Mouse (Mus musculus) T-helper 1 cell (primary cell): ENCODE results near the gene Ccdc107.
"Not testable (repeated sequence)": the region's sequence is repeated elsewhere in the genome, so short reads cannot be mapped to it uniquely, and the experiment has no call there.

Source experiments
- in situ Hi-C: fragments of 300-600 bp; cut with MboI, MseI; formaldehyde crosslinking; loops from one replicate; pipeline ENCODE4 v1.15.1; 2025; ENCODE audit warnings: high pct_unique_total_duplicates

Ccdc107 gene

GRCm38 (mm10) chr4:43483535-43484091 is 9.1 kb upstream of the Ccdc107 start, which contains the start of gene Sit1:
TSS of gene Sit1 (minus strand) at chr4:43483734.
- in situ Hi-C loops, result loop anchor here (5.0 kb wide), 1 partner anchor 41 kb away; the partner anchor contains the start of gene Tesk1

DNA sequence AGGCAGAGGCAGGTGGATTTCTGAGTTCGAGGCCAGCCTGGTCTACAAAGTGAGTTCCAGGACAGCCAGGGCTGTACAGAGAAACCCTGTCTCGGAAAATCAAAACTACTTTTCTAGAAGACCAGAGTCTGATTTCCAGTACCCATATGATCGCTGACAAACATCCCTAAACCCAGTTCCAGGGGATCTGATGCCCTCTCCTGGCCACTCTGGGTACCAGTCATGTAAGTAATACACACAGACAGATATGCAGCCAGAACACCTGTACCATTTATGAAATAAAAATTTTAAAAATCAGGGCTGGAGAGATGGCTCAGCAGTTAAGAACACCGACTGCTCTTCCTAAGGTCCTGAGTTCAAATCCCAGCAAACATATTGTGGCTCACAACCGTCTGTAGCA is 7.0 kb upstream of the Ccdc107 start:
- in situ Hi-C loops, result not testable (repeated sequence)

DNA sequence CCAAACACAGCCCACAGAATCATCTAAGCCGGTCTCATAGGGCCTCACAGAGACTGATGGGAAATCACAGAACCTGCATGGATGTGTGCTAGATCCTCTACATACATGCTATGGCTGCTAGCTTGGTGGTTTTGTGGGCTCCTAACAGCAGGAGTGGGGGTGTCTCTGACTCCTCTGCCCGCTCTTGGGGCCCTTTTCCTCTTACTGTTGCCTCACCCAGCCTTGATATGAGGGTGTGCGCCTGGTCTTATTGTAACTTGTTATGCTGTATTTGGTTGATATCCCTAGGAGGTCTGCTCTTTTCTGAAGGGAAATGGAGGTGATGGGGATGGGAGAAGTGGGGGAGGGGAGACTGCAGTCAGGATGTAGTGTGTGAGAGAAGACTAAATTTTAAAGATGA is 3.1 kb upstream of the Ccdc107 start:
- in situ Hi-C loops, result loop anchor here (10.0 kb wide), 1 partner anchor 445 kb away; the partner anchor contains the start of gene Fam214b

- in situ Hi-C loops, result loop anchor here (10.0 kb wide), 1 partner anchor 446 kb away; the partner anchor contains the start of gene Fam214b
Observed at GRCm38 (mm10) chr4:43490801-43491200, 1.9 kb upstream of the Ccdc107 start.

GRCm38 (mm10) chr4:43492101-43492820 is 439 bp upstream of the Ccdc107 start:
- in situ Hi-C loops, result loop anchor here (10.0 kb wide), 1 partner anchor 447 kb away; the partner anchor contains the start of gene Fam214b

- in situ Hi-C loops, result loop anchor here (10.0 kb wide), 1 partner anchor 449 kb away; the partner anchor contains the start of gene Fam214b
Observed at GRCm38 (mm10) chr4:43493186-43493845, 616 bp downstream of the Ccdc107 start.

DNA sequence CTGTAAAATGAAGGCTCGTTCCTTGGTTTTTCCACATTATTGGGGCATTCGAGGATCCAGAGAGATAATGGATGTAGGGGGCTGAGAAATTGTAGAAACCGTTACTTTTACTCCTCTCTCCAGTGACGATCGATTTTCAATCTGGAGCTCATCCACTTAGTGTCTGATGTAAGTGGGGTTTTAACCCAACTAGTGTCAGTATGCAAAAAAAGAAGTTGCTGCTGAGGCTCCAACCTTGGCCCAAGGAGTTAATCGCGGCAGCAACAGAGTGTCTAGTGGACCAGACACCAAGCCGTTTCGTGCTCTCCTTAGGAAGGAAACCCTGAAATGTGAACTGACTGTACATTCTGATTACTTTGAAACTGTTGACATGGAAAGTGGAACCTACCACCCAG is 1.1 kb downstream of the Ccdc107 start:
- in situ Hi-C loops, result loop anchor here (10.0 kb wide), 1 partner anchor 449 kb away; the partner anchor contains the start of gene Fam214b

GRCm38 (mm10) chr4:43496587-43496986 is 3.9 kb downstream of the Ccdc107 start:
- in situ Hi-C loops, result loop anchor here (10.0 kb wide), 1 partner anchor 452 kb away; the partner anchor contains the start of gene Fam214b

GRCm38 (mm10) chr4:43497405-43497804 is 4.7 kb downstream of the Ccdc107 start:
- in situ Hi-C loops, result loop anchor here (10.0 kb wide), 1 partner anchor 453 kb away; the partner anchor contains the start of gene Fam214b

- in situ Hi-C loops, result loop anchor here (10.0 kb wide), 1 partner anchor 453 kb away; the partner anchor contains the start of gene Fam214b
Observed at GRCm38 (mm10) chr4:43497946-43498345, 5.2 kb downstream of the Ccdc107 start.

DNA sequence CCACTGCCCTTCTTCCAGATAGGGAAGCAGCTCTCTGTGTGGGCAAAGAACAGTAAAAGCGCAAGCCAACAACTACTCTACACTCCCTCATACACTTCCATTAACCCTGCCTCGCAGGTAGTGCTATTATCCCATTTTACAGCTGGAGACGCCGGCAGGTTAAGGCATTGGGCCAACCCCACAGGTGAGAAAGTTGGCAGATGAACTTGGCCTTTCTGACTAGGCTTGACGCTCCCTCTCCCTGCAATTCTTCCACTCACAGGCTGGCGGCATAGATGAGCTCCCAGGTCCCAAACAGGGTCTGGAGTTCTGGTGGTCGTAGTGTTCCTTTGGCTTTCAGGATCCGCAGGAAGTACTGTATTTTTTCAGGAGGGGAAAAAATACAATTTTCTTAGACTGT is 6.3 kb downstream of the Ccdc107 start:
- in situ Hi-C loops, result loop anchor here (10.0 kb wide), 1 partner anchor 454 kb away; the partner anchor contains the start of gene Fam214b

DNA sequence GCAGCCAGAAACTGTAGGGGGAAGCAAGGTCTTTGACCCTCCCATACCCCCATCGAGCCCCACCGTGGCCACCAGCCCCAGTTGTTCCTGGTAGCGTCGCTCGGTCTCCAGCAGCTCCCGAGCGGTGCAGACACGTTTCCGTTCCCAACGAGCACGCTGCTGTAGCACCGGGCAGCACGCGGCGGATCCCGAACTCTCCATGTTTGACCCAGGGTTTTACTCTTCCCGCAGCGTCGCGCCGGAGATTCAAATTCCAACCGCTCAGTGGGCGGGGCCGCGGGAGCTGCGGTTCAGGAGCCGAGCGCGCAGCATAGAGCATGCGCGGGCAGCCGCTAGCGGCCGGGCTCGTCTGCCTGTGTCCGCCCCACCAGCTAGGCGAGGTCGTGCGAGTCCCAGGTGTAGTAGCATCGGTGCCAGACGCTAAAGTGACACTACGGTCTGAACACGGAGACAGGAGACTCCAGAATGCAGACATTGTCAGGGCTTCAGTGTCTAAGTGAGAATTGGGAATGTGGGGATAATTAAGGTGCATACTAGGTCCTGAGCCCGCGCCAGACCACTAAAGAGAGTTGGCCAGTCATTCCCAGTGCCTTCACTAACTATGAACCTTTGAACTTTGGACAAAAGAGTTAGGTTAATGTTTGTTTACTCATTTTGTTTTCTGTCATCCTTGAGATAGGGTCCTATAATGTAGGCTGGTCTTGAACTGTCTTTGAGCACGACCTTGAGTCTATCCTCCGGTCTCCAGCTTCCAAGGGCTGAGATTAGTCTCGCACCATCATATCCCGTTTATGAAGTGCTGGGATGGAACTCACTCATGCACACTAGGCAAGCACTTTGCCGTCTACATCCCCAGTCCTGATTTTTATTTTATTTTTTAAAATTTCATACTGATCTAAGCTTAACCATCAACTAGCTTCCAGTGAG is 7.0 kb downstream of the Ccdc107 start, which contains the start of gene Arhgef39:
Gene Arhgef39, minus strand, starts transcription at position 289 of the 927 bp plus-strand sequence.
- in situ Hi-C loops, result loop anchor here (10.0 kb wide), 1 partner anchor 455 kb away; the partner anchor contains the start of gene Fam214b

DNA sequence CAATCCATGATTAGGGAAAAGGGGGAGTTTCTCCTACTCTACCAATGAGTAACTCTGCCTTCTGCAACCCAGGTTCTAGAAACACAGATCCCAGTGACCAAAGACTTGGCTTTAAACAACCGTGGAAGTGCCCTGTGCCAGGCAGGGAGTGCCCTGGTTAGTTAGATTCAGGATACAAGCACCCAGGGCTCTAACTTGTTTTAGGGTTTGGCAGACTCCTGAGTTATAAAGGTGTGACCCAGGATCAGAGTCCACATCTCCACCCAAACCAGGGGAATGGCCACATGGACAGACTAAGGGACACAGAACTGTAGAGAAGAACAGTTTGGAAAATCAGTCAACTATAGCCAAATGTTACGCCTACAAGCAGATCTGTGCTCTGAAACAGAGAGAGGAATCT is 10.3 kb downstream of the Ccdc107 start:
- in situ Hi-C loops, result no loop called here

DNA sequence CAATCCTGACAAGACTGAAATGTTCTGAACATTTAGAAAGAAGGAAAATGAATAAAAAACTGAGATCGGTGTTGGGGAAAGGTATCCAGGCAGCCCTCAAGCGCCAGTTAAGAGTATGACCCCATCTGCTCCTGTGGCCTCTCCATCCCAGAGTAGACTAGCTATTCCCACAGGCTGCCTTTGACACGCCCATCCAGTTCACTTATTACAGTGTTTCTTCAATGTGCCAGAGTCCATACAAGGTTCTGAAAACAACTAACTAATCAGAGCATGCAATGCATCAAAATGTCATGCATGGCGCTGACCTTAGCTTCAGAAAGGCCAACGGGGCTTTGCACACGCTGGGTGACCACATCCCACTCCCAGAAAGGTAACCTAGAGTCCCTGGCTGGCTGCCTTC is 10.8 kb downstream of the Ccdc107 start:
- in situ Hi-C loops, result no loop called here

GRCm38 (mm10) chr4:43504269-43504668 is 11.6 kb downstream of the Ccdc107 start:
- in situ Hi-C loops, result no loop called here

- in situ Hi-C loops, result no loop called here
Observed at GRCm38 (mm10) chr4:43506074-43506473, 13.4 kb downstream of the Ccdc107 start.

- in situ Hi-C loops, result no loop called here
Observed at GRCm38 (mm10) chr4:43506536-43507185, 14.0 kb downstream of the Ccdc107 start, which contains the start of gene Car9. TSS of gene Car9 (plus strand) at chr4:43506966.

DNA sequence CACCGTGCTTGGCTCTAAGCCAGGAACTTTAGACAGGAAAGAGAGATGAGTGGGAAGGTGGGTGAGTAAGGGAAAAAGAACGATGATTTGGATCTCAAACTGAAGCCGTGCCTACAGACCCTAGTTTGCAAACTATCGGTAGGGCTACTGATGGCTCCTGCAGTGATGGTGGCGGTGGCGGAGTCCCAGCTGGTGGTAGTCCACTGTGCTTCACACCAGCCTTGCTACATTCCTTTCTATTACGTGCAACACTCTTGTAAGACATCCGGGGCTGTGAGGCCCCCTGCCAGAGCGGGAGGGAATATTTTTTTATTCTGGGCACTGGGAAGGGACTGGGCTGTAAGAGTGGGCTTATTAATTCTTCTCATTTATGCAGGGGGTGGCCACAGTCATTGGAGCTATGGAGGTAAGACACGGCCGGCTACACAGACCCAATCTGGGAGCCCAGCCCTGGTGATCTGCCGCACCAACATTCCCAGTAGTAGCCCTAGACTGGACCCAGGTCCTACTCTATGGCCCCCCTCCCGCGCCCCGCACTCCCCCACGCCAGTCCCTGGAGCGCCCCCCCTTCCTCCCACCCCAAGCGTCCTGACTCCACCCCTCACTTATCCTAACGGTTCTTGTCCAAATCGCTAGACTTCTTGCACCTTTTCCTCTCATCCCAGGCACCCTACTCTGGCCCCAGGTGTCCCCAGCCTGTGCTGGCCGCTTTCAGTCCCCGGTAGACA is 15.4 kb downstream of the Ccdc107 start:
- in situ Hi-C loops, result no loop called here

- in situ Hi-C loops, result no loop called here
Observed at GRCm38 (mm10) chr4:43508666-43508997, 15.9 kb downstream of the Ccdc107 start.
